Mouse (Mus musculus) embryonic fibroblast, embryonic 13.5 days (primary cell): ENCODE results near the gene A930017K11Rik.

Source experiments
- CTCF ChIP-seq: IDR thresholded peaks from 2 replicates; pipeline ENCODE4 v1.5.1; 2011; ENCODE audit warnings: mild to moderate bottlenecking, control low read depth, low read length, moderate library complexity, borderline replicate concordance; ENCODE audit not compliant: insufficient read depth
- POLR2A ChIP-seq: IDR thresholded peaks from 2 replicates; pipeline ENCODE4 v1.6.1; 2011; ENCODE audit warnings: low read depth, mild to moderate bottlenecking, control low read depth, low read length, moderate library complexity

DNA sequence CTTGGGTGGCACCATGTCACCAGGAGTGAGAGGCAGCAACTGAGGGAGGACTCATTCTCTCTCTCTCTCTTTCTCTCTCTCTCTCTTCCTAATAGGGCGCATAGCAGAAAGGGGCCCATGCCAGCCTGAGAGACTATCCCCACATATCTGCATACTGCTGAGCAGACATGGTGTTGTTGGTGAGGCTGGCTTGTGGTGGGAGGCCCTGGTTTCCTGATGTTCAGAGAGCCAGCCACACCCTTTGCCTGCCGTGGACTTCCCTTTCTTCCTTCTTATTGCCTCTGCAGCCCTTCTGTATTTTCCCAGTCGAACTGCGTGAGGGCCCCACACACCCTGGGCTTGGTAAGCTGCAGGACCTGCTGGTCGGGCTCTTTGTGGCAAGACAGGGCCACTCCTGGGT lies 38.0 kb upstream of the A930017K11Rik start:
- TF ChIP-seq POLR2A (no peak), CTCF (no peak)
